Mouse (Mus musculus): ENCODE measurements around the gene Gm8246. TPM values are rescaled to one million over a fixed set of nuclear protein-coding genes. Genes with fewer than 3 reads are reported as not detected.
"Not testable (repeated sequence)": the region's sequence is repeated elsewhere in the genome, so short reads cannot be mapped to it uniquely, and the experiment has no call there.

The Gm8246 gene
- polyA plus RNA-seq (2016; fragmentation: Nextera tagmentation; extraction: Ambion mirVana) = not detected in 2 replicates

DNA sequence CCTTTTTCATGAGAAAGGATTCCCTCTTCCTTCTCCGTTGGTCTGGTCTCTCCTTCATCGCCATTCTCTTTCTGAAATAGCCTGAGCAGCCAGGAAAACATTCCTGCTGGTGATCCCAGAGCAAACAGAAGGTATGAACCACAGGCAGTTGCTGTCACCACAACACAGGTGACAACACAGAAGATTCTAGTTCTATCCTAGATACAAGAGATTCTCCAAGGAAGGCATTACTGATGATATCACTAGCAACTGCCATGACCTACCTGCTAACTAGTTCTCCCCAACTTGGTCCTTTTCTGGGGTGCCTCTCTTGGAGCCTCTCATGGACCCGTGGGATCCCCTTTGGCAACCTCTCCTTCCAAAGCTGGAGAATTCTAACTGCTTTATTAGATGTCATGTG is at the start of gene Gm8246:
TSS of gene Gm8246 (minus strand) at position 101 of the 400 bp plus-strand sequence.
- ATAC-seq (ENCODE audit: low FRiP score); H3K4me2 ChIP-seq (replicated peaks); H3K9ac ChIP-seq; H3K27me3 ChIP-seq; H3K36me3 ChIP-seq; H3K4me3 ChIP-seq; H3K4me1 ChIP-seq; H3K9me3 ChIP-seq (replicated peaks); H3K27ac ChIP-seq: not testable (repeated sequence)
- no CpG with 5 or more reads among the region's 3 CpGs for WGBS

DNA sequence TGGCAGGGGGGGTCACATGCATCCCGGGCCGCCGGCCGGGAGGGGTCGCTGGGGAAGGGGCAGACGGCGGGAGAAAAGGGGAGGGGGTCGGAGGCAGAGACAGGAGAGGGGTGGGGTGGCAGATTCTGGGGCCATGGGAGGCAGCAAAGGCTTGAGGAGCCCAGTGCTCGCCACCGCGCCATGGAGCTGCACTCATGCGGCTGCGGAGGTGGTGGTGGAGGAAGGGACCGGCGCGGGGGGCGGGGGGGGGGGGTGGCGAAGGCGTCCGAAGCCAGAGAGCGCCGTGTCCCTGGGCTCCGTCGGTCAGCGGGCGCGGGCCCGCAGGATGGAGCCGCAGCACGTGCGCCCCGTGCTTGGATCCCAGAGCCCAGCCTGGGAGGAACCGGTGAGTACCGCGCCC is 23.7 kb upstream of the Gm8246 start, which contains the start of gene Gm3488:
TSS of gene Gm3488 (plus strand) at position 301 of the 400 bp plus-strand sequence.
- no CpG with 5 or more reads among the region's 35 CpGs for WGBS
- H3K27ac ChIP-seq; H3K9ac ChIP-seq; H3K4me1 ChIP-seq; H3K9me3 ChIP-seq (replicated peaks); H3K27me3 ChIP-seq; ATAC-seq (ENCODE audit: low FRiP score); H3K36me3 ChIP-seq; H3K4me2 ChIP-seq (replicated peaks); H3K4me3 ChIP-seq: not testable (repeated sequence)

DNA sequence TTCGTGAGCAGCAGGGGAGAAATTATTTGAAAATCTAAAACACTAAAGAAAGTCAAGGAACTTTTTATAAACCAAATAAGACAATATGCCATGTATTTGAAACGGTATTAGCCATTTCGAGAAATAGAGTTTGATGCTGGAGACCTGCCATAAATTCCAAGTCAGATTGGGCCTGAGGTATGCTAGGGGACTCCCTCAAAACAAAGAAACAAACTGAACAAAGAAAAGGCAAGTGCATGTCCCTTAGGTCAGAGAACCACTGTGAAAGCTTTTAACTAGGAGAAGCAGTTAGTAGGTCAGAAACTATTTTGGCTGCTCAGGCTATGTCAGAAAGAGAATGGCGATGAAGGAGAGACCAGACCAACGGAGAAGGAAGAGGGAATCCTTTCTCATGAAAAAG is 6.3 kb upstream of the Gm8246 start, which contains the start of gene Gm3187:
TSS of gene Gm3187 (plus strand) at position 301 of the 400 bp plus-strand sequence.
- H3K9me3 ChIP-seq (replicated peaks); H3K36me3 ChIP-seq; H3K4me3 ChIP-seq; ATAC-seq (ENCODE audit: low FRiP score); H3K4me2 ChIP-seq (replicated peaks); H3K27ac ChIP-seq; H3K9ac ChIP-seq; H3K27me3 ChIP-seq; H3K4me1 ChIP-seq: not testable (repeated sequence)
- WGBS = 93% methylated on average over 4 of the region's 5 CpGs

DNA sequence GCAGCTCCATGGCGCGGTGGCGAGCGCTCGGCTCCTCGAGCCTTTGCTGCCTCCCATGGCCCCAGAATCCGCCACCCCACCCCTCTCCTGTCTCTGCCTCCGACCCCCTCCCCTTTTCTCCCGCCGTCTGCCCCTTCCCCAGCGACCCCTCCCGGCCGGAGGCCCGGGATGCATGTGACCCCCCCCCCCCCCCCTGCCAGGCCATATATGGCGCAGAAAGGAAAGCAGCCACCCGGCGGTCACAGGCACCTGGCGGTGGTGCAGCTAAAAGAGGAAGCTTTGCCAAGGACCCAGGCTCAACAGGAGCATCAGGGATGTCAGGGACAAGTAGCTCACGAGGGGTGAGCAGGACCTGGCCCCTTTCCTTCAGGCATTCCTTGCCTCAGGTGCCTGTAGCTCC is 17.2 kb downstream of the Gm8246 start:
- not testable (repeated sequence) for H3K36me3 ChIP-seq; H3K27ac ChIP-seq; H3K4me1 ChIP-seq; H3K27me3 ChIP-seq; H3K9ac ChIP-seq; H3K4me3 ChIP-seq; H3K4me2 ChIP-seq (replicated peaks); H3K9me3 ChIP-seq (replicated peaks)
- 0 out of 2 replicates have a peak, but pooled peaks have one; percentile 60 for ATAC-seq (ENCODE audit: low FRiP score)
- no CpG with 5 or more reads among the region's 19 CpGs for WGBS

DNA sequence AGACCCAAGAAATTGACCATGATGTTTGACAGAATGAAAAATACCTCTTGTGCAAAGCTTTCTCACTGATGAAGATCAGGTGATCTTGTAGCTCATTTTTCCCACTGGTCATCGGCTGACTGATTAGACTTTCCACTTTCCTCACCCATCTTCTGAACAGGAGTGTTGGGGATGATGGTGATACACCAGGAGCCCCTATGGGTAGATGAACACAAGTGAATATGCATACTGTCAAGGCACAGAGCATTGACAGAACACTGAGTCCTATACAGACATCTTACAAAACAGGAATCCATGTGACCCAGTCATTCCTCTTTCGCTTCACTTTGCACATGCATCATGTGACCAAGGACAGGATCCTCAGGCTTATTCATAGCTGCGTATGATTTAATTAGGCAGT is 22.3 kb downstream of the Gm8246 start, which contains the start of gene Gm3194:
TSS of gene Gm3194 (minus strand) at position 101 of the 400 bp plus-strand sequence.
- not testable (repeated sequence) for H3K9me3 ChIP-seq (replicated peaks); H3K4me3 ChIP-seq; H3K4me2 ChIP-seq (replicated peaks); ATAC-seq (ENCODE audit: low FRiP score); H3K27ac ChIP-seq; H3K4me1 ChIP-seq; H3K36me3 ChIP-seq; H3K27me3 ChIP-seq; H3K9ac ChIP-seq
- no CpG with 5 or more reads among the region's 3 CpGs for WGBS

Other genes with a start within 250 kb of the Gm8246 start
- gene Gm3526, start 217.2 kb downstream of the Gm8246 start, polyA plus RNA-seq (2016; fragmentation: Nextera tagmentation; extraction: Ambion mirVana) = not detected in 2 replicates
- not detected in 2 replicates for gene Gm3542, start 142.9 kb downstream of the Gm8246 start, polyA plus RNA-seq (2016; fragmentation: Nextera tagmentation; extraction: Ambion mirVana)
- gene Gm3500, start 88.8 kb downstream of the Gm8246 start, polyA plus RNA-seq (2016; fragmentation: Nextera tagmentation; extraction: Ambion mirVana) = not detected in 2 replicates
- gene Gm3194, start 22.4 kb downstream of the Gm8246 start, polyA plus RNA-seq (2016; fragmentation: Nextera tagmentation; extraction: Ambion mirVana) = 1.8 TPM in 2 replicates
- gene Gm3187, start 6.4 kb upstream of the Gm8246 start, polyA plus RNA-seq (2016; fragmentation: Nextera tagmentation; extraction: Ambion mirVana) = not detected in 2 replicates
- gene Gm3488, start 23.8 kb upstream of the Gm8246 start, polyA plus RNA-seq (2016; fragmentation: Nextera tagmentation; extraction: Ambion mirVana) = 3.7 and 4.4 TPM in 2 replicates
- gene Gm3532, start 60.7 kb upstream of the Gm8246 start, polyA plus RNA-seq (2016; fragmentation: Nextera tagmentation; extraction: Ambion mirVana) = not detected in 2 replicates
- gene Gm8265, start 155.2 kb upstream of the Gm8246 start, polyA plus RNA-seq (2016; fragmentation: Nextera tagmentation; extraction: Ambion mirVana) = not detected in 2 replicates
- not detected in 2 replicates for gene Gm9603, start 209.6 kb upstream of the Gm8246 start, polyA plus RNA-seq (2016; fragmentation: Nextera tagmentation; extraction: Ambion mirVana)

Data from hindbrain, embryonic 12.5 days (tissue).